Mouse (Mus musculus) embryonic facial prominence, embryonic 13.5 days (tissue): Measurements from ENCODE around the gene Pdf. TPM values are rescaled to one million over a fixed set of nuclear protein-coding genes. Genes with fewer than 3 reads are reported as not detected.

ENCODE experiments used
- ATAC-seq: fragments of 200-750 bp; cut with Nextera tagmentation; 2 replicates; pipeline ENCODE4 v1.8.0; 2017; ENCODE audit warnings: low read depth; ENCODE audit not compliant: insufficient number of reproducible peaks, insufficient read depth, low FRiP score, low TSS enrichment
- H3K27ac ChIP-seq: fragments of 300-500 bp; sonication (generic); 2 replicates; pipeline ENCODE4 v1.5.1; 2015; ENCODE audit warnings: moderate library complexity, mild to moderate bottlenecking, inconsistent platforms
- H3K27me3 ChIP-seq: fragments of 300-500 bp; sonication (generic); 2 replicates; pipeline ENCODE4 v1.6.1; 2015; ENCODE audit warnings: mild to moderate bottlenecking, inconsistent platforms
- H3K36me3 ChIP-seq: fragments of 300-500 bp; sonication (generic); 2 replicates; pipeline ENCODE4 v1.6.1; 2015; ENCODE audit warnings: mild to moderate bottlenecking, inconsistent platforms
- H3K4me1 ChIP-seq: fragments of 300-500 bp; sonication (generic); 2 replicates; pipeline ENCODE4 v1.6.1; 2015; ENCODE audit warnings: inconsistent platforms
- H3K4me2 ChIP-seq: fragments of 300-500 bp; sonication (generic); 2 replicates; pipeline ENCODE4 v1.6.1; 2015; ENCODE audit warnings: moderate library complexity, mild to moderate bottlenecking, inconsistent platforms
- H3K4me3 ChIP-seq: fragments of 300-500 bp; sonication (generic); 2 replicates; pipeline ENCODE4 v1.5.1; 2015; ENCODE audit warnings: mild to moderate bottlenecking, inconsistent platforms
- H3K9ac ChIP-seq: fragments of 300-500 bp; sonication (generic); 2 replicates; pipeline ENCODE4 v1.6.1; 2015; ENCODE audit warnings: mild to moderate bottlenecking, inconsistent platforms
- H3K9me3 ChIP-seq: fragments of 300-500 bp; sonication (generic); 2 replicates; pipeline ENCODE4 v1.6.1; 2016; ENCODE audit warnings: inconsistent platforms
- WGBS: fragments of 180-500 bp; shearing (Covaris S2); methylation state at CpG from one replicate; pipeline ENCODE4 v1.1.7; 2015; ENCODE audit warnings: mixed read lengths; 5-methylcytosine and 5-hydroxymethylcytosine counted together
- polyA plus RNA-seq: library from polyadenylated mRNA; unstranded; fragments of >200 nt; fragmentation: Nextera tagmentation; extraction: Ambion mirVana; gene quantifications from 2 replicates; pipeline ENCODE4 v1.2.1, GENCODE M21; 2015

Pdf gene
- 51.1 and 55.7 TPM in 2 replicates for polyA plus RNA-seq

DNA sequence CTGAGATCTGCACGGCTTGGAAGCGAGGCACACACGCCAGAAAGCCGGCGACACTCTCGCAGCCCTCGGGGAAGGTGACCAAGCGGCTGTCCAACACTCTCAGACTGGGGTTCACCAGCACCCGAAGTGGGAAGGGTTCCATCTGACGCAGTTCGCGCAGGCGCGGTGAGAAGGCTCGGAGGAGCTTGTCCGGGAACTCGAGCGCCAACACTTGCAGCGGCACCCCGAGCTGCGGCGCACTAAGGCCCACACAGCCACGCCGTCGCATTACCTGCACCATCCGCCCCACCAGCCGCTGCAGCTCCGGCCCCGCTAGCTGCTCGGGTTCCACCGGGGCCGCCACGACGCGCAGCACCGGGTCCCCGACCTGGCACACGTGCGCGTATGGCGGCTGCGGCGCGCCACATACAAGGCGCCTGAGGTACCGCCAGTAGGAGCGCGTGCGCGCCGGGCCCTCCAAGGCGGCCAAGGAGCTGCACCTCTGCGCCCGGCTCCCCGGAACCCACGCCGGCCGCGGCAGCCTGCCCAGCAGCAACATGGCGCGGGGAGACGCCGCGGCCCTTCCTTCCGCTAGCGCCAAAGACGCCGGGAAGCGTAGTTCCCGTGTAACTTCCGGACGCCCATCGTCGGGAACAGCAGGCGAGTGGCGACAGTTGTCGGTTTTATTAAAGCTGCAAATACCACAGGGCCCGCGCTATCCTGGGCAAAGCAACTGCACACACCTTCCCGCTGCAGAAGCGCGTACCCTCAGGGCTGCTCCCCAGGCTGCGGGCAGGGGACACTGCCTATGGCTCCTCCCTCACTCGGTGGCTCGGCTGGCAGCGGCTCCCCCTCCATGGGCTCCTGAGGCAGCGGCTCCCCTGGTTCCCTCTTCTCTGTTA lies at the start of gene Pdf:
Gene Pdf (minus strand): TSS at position 554 of the 881 bp plus-strand sequence.
- Histone ChIP-seq H3K27me3 (no peaks in the 10 kb centered on the region), H3K27ac (peak within 1 kb of the TSS; percentile 93), H3K9ac (peak within 1 kb of the TSS; percentile 93), H3K4me2 (peak within 1 kb of the TSS; percentile 88), H3K36me3 (peaks cover 82% of the 10 kb centered on the region), H3K9me3 (no peaks in the 10 kb centered on the region), H3K4me1 (peaks cover 17% of the 10 kb centered on the region), H3K4me3 (peak within 1 kb of the TSS; percentile 91)
- ATAC-seq, result peak; percentile 73
- WGBS, result under 1% methylated on average over 86 of the region's 87 CpGs

DNA sequence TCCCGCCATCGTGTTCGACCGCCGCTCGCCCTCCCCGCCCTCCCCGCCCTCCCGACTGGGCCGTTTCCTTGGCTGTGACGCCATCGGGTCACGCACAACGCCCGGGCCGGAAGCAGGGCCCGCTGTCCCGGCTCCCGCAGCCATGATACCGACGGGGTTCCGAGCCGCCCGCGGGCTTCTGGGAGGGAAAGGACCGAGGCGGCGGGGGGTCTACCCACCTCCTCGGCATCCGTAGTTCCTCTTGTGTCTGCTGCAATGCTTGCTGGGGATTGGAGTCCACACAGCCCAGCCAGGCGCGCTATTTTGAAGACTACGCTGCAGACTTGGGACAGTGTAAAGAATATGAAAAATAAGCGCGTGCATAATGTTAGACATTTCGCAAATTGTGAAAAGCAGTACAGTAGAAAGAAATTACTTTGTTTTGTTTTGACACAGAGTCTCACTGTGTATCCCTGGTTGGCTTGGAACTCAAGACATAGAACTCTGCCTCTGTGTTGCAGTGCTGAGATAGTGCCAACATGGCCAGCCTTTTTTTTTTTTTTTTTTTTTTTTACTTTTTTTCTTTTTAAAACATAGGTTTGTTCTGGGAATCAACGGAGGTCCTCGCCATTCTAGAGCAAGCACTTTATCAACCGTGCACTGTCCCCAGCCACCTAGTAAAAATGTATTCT lies 48.1 kb upstream of the Pdf start, which contains the start of gene Terf2:
Gene Terf2 (minus strand): TSS at position 182 of the 671 bp plus-strand sequence.
- peak; percentile 91 for ATAC-seq
- WGBS, result 3% methylated on average over 39 of the region's 39 CpGs

DNA sequence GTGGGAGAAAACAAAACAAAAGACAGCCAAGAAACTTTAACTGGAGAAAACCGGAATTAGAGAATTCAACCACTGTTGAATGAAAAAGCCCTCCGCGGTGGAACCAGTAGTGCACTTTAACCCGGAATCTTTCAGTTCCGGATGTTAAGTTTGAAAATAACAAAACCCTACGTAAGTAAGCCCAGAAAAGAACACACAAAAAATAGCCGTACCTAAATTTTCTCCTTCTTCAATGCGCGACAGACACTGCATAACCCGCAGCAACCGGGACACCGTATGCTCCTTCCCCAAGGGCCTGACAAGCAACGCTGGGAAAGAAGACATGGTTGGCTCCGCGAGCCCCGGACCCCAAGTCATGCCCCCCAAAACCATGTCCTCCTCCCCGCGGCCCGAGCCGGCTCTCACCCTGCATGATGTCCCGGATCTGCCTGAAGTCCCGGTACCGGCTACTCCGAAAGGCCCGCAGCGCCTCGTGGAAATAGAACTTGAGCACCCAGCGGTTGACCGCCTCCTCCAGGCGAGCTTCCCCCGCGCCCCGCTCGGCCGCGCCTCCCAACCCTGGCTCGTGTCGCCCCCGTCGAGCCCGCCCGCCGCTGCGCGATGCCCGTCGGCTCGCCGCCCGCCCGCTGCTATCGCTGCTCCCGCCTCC lies 47.4 kb upstream of the Pdf start:
- ATAC-seq, result peak; percentile 63
- Histone ChIP-seq H3K27me3 (no peaks in the 10 kb centered on the region), H3K27ac (peak overlapping the region; percentile 93), H3K4me3 (peak overlapping the region; percentile 75), H3K36me3 (peaks cover 34% of the 10 kb centered on the region), H3K9me3 (no peaks in the 10 kb centered on the region), H3K4me1 (peaks cover 20% of the 10 kb centered on the region), H3K4me2 (peak overlapping the region; percentile 64), H3K9ac (peak overlapping the region; percentile 83)
- under 1% methylated on average over 53 of the region's 53 CpGs for WGBS

More for the DNA sequence above, 48.1 kb upstream of the Pdf start, which contains the start of gene Terf2:
- Histone ChIP-seq H3K9ac (peak within 1 kb of the TSS; percentile 83), H3K4me3 (peak within 1 kb of the TSS; percentile 75), H3K27ac (peak within 1 kb of the TSS; percentile 93), H3K4me2 (peak within 1 kb of the TSS; percentile 64), H3K36me3 (peaks cover 27% of the 10 kb centered on the region), H3K4me1 (peaks cover 20% of the 10 kb centered on the region), H3K9me3 (no peaks in the 10 kb centered on the region), H3K27me3 (no peaks in the 10 kb centered on the region)

DNA sequence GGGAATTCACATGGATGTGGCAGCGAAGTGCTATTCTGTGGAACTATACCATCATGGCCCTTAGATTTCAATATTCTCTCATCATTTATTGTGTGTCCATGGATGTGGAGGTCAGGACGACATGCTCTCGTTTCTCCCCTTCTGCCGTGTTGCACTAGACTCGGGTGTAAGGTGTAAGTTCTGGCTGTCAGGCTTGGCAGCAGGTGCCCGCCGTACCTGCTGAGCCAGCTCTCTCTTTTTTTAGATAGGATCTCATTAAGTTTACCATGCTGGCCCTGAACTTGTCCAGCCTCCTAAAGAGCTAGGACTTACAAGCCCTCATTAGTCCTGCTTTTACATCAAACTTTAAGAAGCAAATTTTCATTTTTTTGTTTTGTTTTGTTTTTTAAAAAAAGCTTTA lies 42.1 kb upstream of the Pdf start:
- Histone ChIP-seq H3K36me3 (peaks cover 84% of the 10 kb centered on the region), H3K4me1 (peaks cover 17% of the 10 kb centered on the region), H3K9me3 (no peaks in the 10 kb centered on the region), H3K4me2 (no peak overlapping the region), H3K27me3 (no peaks in the 10 kb centered on the region), H3K9ac (no peak overlapping the region), H3K4me3 (no peak overlapping the region), H3K27ac (no peak overlapping the region)
- WGBS, result 93% methylated on average over 7 of the region's 7 CpGs
- ATAC-seq, result no peak

DNA sequence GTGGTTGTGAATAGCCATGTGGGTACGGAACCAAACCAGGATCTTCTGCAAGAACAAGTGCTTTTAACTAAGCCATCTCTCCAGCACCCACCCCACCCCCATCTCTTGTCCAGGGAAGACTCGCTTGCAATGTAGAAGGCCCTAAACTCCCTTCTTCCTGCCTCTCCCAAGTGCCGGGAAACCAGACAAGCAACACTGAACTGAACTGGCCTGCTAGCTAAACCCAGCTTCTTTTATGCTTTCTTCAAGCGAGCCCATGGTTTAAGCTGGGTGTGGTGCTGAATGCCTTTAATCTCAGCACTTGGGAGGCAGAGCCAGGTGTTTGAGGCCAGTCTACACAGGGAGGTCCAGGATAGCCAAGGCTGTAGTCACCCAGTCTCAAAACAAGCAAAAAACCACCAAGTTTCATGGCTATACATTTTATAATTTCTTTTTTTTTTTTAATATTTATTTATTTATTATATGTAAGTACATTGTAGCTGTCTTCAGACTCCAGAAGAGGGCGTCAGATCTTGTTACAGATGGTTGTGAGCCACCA lies 40.2 kb upstream of the Pdf start:
- WGBS, result 93% methylated on average over 5 of the region's 5 CpGs
- Histone ChIP-seq H3K4me2 (no peak overlapping the region), H3K4me3 (no peak overlapping the region), H3K9me3 (no peaks in the 10 kb centered on the region), H3K9ac (no peak overlapping the region), H3K4me1 (no peaks in the 10 kb centered on the region), H3K36me3 (peaks cover 88% of the 10 kb centered on the region), H3K27me3 (no peaks in the 10 kb centered on the region), H3K27ac (no peak overlapping the region)
- ATAC-seq, result no peak

DNA sequence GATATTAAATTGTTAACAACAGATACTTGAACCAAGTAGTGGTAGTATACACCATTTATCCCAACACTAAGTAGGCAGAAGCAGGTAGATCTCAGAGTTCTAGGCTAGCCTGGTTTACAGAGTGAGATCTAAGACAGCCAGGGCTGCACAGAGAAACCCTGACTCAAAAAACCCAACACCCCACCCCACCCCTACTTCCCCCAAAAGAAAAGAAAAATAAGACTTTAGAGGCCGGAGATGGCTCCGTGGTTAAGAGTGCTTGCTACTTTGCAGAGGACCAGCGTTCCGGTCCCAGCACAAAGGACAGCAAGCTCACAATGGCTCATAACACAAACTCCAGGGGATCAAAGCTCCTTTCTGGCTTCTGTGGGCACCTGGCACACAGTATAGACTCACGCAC lies 37.6 kb upstream of the Pdf start:
- Histone ChIP-seq H3K27ac (no peak overlapping the region), H3K4me1 (no peaks in the 10 kb centered on the region), H3K9ac (no peak overlapping the region), H3K36me3 (peaks cover 90% of the 10 kb centered on the region), H3K4me3 (no peak overlapping the region), H3K27me3 (no peaks in the 10 kb centered on the region), H3K9me3 (no peaks in the 10 kb centered on the region), H3K4me2 (no peak overlapping the region)
- 98% methylated on average over 5 of the region's 5 CpGs for WGBS
- no peak for ATAC-seq

DNA sequence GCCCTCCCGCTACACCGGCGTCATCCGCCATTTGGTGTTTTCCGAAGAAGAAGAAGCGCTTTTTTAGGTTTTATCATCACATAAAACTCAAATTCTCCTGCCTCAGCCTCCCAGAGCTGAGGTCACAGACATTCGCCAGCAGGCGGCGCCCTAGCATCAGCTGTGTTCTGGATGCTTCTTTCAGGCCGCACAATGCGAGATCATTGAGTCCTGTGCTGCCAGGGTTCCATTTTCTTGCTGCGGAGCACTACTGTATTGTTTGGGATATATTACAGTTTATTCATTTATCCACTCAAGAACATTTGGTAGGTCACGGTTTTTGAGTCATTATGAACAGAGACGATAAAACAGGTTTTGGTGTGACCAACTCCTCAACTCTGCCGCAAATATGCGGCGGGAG lies 36.9 kb upstream of the Pdf start:
- Histone ChIP-seq H3K4me3 (no peak overlapping the region), H3K27me3 (no peaks in the 10 kb centered on the region), H3K9me3 (no peaks in the 10 kb centered on the region), H3K27ac (no peak overlapping the region), H3K4me2 (no peak overlapping the region), H3K36me3 (peaks cover 90% of the 10 kb centered on the region), H3K4me1 (no peaks in the 10 kb centered on the region), H3K9ac (no peak overlapping the region)
- 97% methylated on average over 17 of the region's 17 CpGs for WGBS
- ATAC-seq, result no peak

DNA sequence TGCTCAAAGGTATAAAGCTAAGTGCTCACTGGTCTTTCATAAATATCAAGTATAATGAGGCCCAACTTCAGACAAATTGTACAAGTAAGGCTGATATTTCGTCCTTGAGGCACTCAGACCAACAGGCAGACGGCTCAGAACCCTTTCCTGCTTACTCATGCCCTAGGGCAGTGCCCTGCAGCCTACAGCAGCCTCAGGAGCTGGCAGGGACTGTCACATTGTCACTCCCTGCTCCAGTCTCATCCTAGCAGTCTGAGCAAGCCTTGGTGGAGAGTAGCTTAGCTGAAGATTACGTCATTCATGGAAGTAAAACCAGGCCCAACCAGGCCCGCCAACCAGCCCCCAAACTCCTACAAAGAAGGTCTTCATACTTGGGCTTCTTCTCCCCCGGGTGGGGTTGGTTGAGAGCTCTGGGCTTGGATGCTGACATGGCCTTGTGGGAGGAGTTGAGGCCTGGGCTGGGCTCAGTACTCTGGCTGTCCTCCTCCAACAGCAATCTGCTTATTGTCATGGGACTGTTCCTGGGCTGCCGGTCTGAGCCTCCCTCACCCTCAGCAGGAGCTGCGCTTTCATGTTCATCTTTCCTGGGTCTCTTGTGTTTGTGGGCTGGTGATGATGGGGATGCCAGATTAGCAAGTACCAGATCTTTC lies 27.9 kb upstream of the Pdf start:
- Histone ChIP-seq H3K36me3 (peaks cover 93% of the 10 kb centered on the region), H3K4me1 (peaks cover 3% of the 10 kb centered on the region; the same call in 1 of the 2 replicates), H3K9ac (no peak overlapping the region), H3K9me3 (no peaks in the 10 kb centered on the region), H3K4me3 (no peak overlapping the region), H3K27ac (no peak overlapping the region), H3K27me3 (no peaks in the 10 kb centered on the region), H3K4me2 (no peak overlapping the region)
- 84% methylated on average over 7 of the region's 7 CpGs for WGBS
- no peak for ATAC-seq

DNA sequence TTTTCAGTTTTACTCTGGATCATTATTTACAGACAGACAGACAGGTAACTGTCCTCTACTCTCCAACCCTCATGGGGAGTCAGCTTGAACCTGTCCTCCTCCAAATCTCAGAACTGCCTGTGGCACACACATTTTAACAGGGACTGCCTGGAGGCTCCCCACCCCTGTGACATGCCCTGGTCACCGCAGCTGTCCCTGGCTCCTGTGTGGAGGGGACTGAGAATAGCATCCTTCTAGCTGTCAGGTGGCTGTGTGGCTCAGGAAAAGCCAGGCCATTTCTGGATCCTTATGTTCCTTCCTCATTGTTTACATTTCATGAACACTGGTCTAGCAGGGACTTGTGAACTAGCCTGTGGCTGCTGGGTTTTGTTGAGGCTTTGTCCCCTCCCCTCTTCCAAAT lies 25.7 kb upstream of the Pdf start:
- peaks cover 86% of the 10 kb centered on the region for H3K36me3 ChIP-seq
- no peak overlapping the region for H3K9ac ChIP-seq
- H3K9me3 ChIP-seq, result no peaks in the 10 kb centered on the region
- no peak for ATAC-seq
- H3K27me3 ChIP-seq, result no peaks in the 10 kb centered on the region
- WGBS, result 86% methylated on average over 1 of the region's 1 CpGs
- no peak overlapping the region for H3K4me2 ChIP-seq
- H3K4me1 ChIP-seq, result peaks cover 3% of the 10 kb centered on the region; the same call in 1 of the 2 replicates
- H3K27ac ChIP-seq, result no peak overlapping the region
- H3K4me3 ChIP-seq, result no peak overlapping the region

DNA sequence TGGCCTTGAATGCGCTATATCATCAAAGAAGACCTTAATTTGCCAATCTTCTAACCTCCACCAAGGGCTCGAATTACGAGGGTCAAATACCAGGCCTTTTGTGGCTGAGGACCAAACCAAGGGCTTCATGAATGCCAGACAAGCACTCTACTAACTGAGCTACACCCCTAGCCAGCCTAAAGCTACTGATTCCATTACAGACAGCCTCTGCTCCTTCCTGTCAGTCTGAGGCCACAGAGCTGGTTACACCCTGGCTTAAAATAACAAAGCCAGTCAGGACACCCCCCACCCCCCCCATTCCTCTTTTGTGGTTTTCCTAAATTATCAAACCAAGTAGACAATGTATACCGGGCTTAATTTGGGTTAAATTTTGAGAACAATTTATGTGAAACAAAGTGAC lies 25.3 kb upstream of the Pdf start:
- Histone ChIP-seq H3K27ac (no peak overlapping the region), H3K4me2 (no peak overlapping the region), H3K36me3 (peaks cover 85% of the 10 kb centered on the region), H3K9me3 (no peaks in the 10 kb centered on the region), H3K4me3 (no peak overlapping the region), H3K4me1 (peaks cover 3% of the 10 kb centered on the region; the same call in 1 of the 2 replicates), H3K9ac (no peak overlapping the region), H3K27me3 (no peaks in the 10 kb centered on the region)
- ATAC-seq, result no peak
- WGBS, result 68% methylated on average over 4 of the region's 4 CpGs
